Mouse (Mus musculus) stomach, embryonic 16.5 days (tissue): ENCODE results near the gene Prm1. TPM values are rescaled to one million over a fixed set of nuclear protein-coding genes. Genes with fewer than 3 reads are reported as not detected.

ENCODE experiments used
- ATAC-seq: fragments of 200-750 bp; cut with Nextera tagmentation; 2 replicates; pipeline ENCODE4 v1.8.0; 2017; ENCODE audit warnings: moderate number of reproducible peaks, moderate TSS enrichment; ENCODE audit not compliant: insufficient read depth, low FRiP score
- H3K27ac ChIP-seq: fragments of 300-500 bp; sonication (generic); 2 replicates; pipeline ENCODE4 v1.5.1; 2014; ENCODE audit warnings: low read length
- H3K27me3 ChIP-seq: fragments of 300-500 bp; sonication (generic); 2 replicates; pipeline ENCODE4 v1.6.1; 2014; ENCODE audit warnings: low read length, control low read depth, mixed read lengths; ENCODE audit not compliant: control insufficient read depth, insufficient read depth
- H3K36me3 ChIP-seq: fragments of 300-500 bp; sonication (generic); 2 replicates; pipeline ENCODE4 v1.6.1; 2014; ENCODE audit warnings: low read length; ENCODE audit not compliant: control insufficient read depth, insufficient read depth
- H3K4me1 ChIP-seq: fragments of 300-500 bp; sonication (generic); 2 replicates; pipeline ENCODE4 v1.6.1; 2014; ENCODE audit warnings: low read length, control low read depth, mixed read lengths; ENCODE audit not compliant: control insufficient read depth, insufficient read depth
- H3K4me2 ChIP-seq: fragments of 300-500 bp; sonication (generic); 2 replicates; pipeline ENCODE4 v1.6.1; 2014; ENCODE audit warnings: low read depth, low read length, mixed read lengths
- H3K4me3 ChIP-seq: fragments of 300-500 bp; sonication (generic); replicated peaks from 2 replicates; pipeline ENCODE4 v1.5.1; 2014; ENCODE audit warnings: mild to moderate bottlenecking, low read length
- H3K9ac ChIP-seq: fragments of 300-500 bp; sonication (generic); 2 replicates; pipeline ENCODE4 v1.6.1; 2014; ENCODE audit warnings: low read length
- H3K9me3 ChIP-seq: fragments of 300-500 bp; sonication (generic); replicated peaks from 2 replicates; pipeline ENCODE4 v1.6.1; 2016; ENCODE audit warnings: low read length, control low read depth; ENCODE audit not compliant: control insufficient read depth
- WGBS: fragments of 180-500 bp; shearing (Covaris S2); extraction: QIAGEN DNeasy Blood & Tissue Kit; methylation state at CpG from one replicate; pipeline ENCODE4 v1.1.7; 2014; 5-methylcytosine and 5-hydroxymethylcytosine counted together
- polyA plus RNA-seq: library from polyadenylated mRNA; unstranded; fragments of >200 nt; fragmentation: Nextera tagmentation; extraction: Ambion mirVana; gene quantifications from 2 replicates; pipeline ENCODE4 v1.2.1, GENCODE M21; 2015

The Prm1 gene
- polyA plus RNA-seq, 1 experiment from 2014 or later, result not detected

DNA sequence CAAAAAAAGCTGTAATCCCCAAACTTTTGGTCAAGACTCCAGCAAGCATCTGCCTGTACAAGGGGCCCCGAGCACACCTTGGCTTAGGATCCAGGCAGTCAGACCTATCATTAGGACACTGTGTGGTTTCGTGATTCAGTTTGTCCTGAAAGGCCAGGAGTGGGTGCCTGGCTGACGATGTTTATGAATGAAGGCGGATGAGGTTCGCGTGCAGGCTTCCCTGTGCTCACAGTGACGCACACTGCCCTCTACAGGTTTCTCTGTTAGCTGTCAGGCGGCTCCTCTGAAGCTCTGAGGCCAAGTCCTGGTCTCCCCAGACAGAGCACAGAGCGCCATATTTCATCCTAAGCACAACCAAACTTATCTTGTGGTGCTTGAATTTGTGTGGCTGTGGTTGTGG lies 19.4 kb downstream of the Prm1 start:
- 1% methylated on average over 9 of the region's 9 CpGs for WGBS
- no peaks in the 10 kb centered on the region for H3K27me3 ChIP-seq
- H3K36me3 ChIP-seq, result no peaks in the 10 kb centered on the region
- peak overlapping the region; percentile 99 for H3K27ac ChIP-seq
- peak overlapping the region; percentile 79 for H3K4me3 ChIP-seq
- H3K4me1 ChIP-seq, result peaks cover 39% of the 10 kb centered on the region
- no peaks in the 10 kb centered on the region for H3K9me3 ChIP-seq
- peak overlapping the region; percentile 91 for H3K9ac ChIP-seq
- H3K4me2 ChIP-seq, result peak overlapping the region; percentile 91
- ATAC-seq, result peak; percentile 28

GRCm38 (mm10) chr16:10785371-10786231 lies 20.0 kb downstream of the Prm1 start, which contains the start of gene Socs1:
Gene Socs1, minus strand, starts transcription at chr16:10785536.
- H3K4me1 ChIP-seq, result peaks cover 39% of the 10 kb centered on the region
- peak within 1 kb of the TSS; percentile 99 for H3K27ac ChIP-seq
- H3K4me3 ChIP-seq, result peak within 1 kb of the TSS; percentile 79
- H3K9ac ChIP-seq, result peak within 1 kb of the TSS; percentile 91
- H3K4me2 ChIP-seq, result peak within 1 kb of the TSS; percentile 91
- ATAC-seq, result peak; percentile 85
- under 1% methylated on average over 59 of the region's 59 CpGs for WGBS
- no peaks in the 10 kb centered on the region for H3K9me3 ChIP-seq
- H3K36me3 ChIP-seq, result no peaks in the 10 kb centered on the region
- no peaks in the 10 kb centered on the region for H3K27me3 ChIP-seq

DNA sequence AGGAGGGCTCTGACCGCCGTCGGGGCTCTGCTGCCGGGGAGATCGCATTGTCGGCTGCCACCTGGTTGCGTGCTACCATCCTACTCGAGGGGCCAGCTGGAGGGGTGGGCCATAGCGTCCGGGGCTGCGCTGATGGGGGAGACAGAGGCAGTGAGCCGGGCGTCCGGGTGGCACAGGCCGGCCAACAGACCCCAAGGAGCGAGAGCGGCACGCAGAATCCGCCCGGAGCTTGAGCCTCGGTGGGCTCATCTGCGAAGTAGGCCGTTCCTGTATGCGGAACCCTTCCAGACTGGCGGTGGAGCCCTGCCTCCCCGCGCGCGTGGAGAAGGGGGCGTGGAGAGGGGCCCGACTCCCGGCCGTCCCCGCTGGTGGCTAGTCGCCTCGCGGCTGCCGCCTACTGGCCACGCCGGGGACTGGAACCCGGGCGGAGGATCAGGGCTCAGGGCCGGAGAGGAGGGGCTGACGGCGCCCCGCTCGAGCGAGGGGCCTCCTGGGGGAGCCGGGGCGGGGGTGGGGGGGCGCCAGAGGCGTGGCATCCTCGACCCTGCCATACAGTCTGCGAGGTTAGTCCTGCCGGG lies 20.8 kb downstream of the Prm1 start:
- Histone ChIP-seq H3K4me1 (peaks cover 39% of the 10 kb centered on the region), H3K36me3 (no peaks in the 10 kb centered on the region), H3K27me3 (no peaks in the 10 kb centered on the region), H3K9me3 (no peaks in the 10 kb centered on the region), H3K9ac (peak overlapping the region; percentile 91), H3K4me2 (peak overlapping the region; percentile 91), H3K4me3 (peak overlapping the region; percentile 79), H3K27ac (peak overlapping the region; percentile 99)
- WGBS, result under 1% methylated on average over 50 of the region's 55 CpGs
- peak; percentile 89 for ATAC-seq

DNA sequence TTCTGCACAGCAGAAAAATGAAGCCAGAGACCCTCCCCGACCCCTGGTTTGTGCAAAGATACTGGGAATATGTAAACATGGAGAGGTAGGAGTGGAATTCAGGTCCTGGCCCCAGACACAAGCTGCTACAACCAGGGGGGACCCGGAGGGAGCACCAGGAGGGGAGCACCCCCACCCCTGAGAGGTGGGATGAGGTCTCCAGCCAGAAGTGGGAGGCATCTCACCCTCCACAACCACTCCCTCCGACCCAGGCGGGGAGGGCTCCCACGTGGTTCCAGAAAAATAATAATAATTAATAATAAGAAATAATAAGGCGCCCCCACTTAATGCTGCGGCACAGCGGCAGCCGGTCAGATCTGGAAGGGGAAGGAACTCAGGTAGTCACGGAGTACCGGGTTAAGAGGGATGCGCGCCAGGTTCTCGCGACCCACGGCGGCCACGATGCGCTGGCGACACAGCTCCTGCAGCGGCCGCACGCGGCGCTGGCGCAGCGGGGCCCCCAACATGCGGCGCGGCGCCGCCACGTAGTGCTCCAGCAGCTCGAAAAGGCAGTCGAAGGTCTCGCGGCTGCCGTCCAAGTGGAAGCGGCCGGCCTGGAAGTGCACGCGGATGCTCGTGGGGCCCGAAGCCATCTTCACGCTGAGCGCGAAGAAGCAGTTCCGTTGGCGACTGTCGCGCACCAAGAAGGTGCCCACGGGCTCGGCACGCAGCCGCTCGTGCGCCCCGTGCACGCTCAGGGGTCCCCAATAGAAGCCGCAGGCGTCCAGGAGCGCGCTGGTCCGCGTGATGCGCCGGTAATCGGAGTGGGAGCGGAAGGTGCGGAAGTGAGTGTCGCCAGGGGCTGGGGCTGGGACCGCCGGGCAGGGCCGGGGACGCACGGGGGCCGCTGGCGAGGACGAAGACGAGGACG lies 21.5 kb downstream of the Prm1 start:
- no peaks in the 10 kb centered on the region for H3K9me3 ChIP-seq
- no peak; the same call in 1 of the 2 replicates for ATAC-seq
- H3K4me3 ChIP-seq, result peak overlapping the region; percentile 79
- H3K9ac ChIP-seq, result peak overlapping the region; percentile 91
- H3K36me3 ChIP-seq, result no peaks in the 10 kb centered on the region
- peaks cover 39% of the 10 kb centered on the region for H3K4me1 ChIP-seq
- WGBS, result 2% methylated on average over 78 of the region's 81 CpGs
- H3K27ac ChIP-seq, result peak overlapping the region; percentile 99
- peak overlapping the region; percentile 91 for H3K4me2 ChIP-seq
- H3K27me3 ChIP-seq, result no peaks in the 10 kb centered on the region

GRCm38 (mm10) chr16:10783451-10783850 lies 22.2 kb downstream of the Prm1 start:
- H3K9ac ChIP-seq, result peak overlapping the region; percentile 57; the same call in 1 of the 2 replicates
- H3K9me3 ChIP-seq, result no peaks in the 10 kb centered on the region
- no peak overlapping the region for H3K27ac ChIP-seq
- H3K4me3 ChIP-seq, result peak overlapping the region; percentile 79
- ATAC-seq, result no peak
- H3K36me3 ChIP-seq, result no peaks in the 10 kb centered on the region
- H3K4me2 ChIP-seq, result peak overlapping the region; percentile 91
- H3K27me3 ChIP-seq, result no peaks in the 10 kb centered on the region
- 45% methylated on average over 8 of the region's 8 CpGs for WGBS
- H3K4me1 ChIP-seq, result peaks cover 39% of the 10 kb centered on the region

DNA sequence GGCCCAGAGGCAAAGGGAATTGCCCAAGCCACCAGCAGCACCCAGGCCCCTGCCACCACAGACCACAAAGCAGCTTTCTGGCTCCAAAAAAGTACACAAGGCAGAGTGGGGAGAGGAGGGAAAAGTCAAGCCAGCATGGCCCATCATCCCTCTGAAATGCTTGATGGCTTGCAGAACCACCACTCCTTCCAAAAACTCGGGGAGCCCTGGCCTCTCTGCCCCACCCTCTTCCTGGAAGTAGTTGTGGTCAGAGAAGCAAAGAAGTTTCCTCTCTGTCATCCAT lies 22.5 kb downstream of the Prm1 start:
- Histone ChIP-seq H3K4me3 (peak overlapping the region; percentile 79), H3K36me3 (no peaks in the 10 kb centered on the region), H3K9me3 (no peaks in the 10 kb centered on the region), H3K4me2 (peak overlapping the region; percentile 91), H3K9ac (peak overlapping the region; percentile 57), H3K27ac (peak overlapping the region; percentile 57; the same call in 1 of the 2 replicates), H3K27me3 (no peaks in the 10 kb centered on the region), H3K4me1 (peaks cover 39% of the 10 kb centered on the region)
- 10% methylated on average over 1 of the region's 1 CpGs for WGBS
- no peak for ATAC-seq

DNA sequence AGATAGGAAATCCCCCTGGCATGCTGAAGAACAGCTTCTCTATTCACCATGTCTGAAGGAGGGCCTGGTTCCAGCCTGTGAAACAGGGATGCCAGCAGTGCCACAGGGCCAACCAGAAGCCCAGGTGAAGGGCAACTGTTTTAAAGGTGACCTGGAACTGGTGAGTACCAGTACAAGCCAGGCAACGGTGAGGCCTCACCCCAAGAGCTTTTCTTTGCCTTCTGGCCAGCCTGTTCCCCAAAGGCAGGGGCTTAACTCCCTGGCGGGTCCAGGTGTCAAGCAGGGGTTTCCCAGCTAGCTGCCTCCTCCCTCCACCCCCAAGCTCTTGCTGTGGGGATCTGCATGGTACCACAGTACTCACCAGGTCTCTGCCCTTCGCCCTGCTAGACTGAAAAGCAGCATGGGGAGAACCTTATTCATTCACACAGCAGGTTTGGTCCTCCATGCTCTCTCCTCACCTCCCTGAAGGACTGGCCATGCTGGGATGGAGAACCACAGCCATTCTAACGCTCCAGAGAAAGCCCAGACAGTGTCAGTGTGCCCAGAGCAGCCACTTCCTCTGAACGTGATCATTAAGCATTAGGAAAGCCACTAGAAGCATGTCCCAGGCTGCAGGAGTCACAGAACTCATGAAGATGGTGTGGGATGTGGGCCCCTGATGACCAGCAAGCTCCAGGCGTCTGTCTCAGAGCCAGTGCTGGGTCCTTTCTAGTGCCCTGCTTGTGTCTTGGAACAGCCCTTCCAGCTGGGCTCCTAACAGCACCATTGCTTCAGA lies 23.1 kb downstream of the Prm1 start:
- peak overlapping the region; percentile 79 for H3K4me3 ChIP-seq

GRCm38 (mm10) chr16:10781862-10782371 lies 23.7 kb downstream of the Prm1 start:
- Histone ChIP-seq H3K27me3 (no peaks in the 10 kb centered on the region), H3K4me3 (peak overlapping the region; percentile 79; the same call in 1 of the 2 replicates), H3K4me1 (peaks cover 35% of the 10 kb centered on the region), H3K36me3 (no peaks in the 10 kb centered on the region), H3K9ac (peak overlapping the region; percentile 57), H3K9me3 (no peaks in the 10 kb centered on the region), H3K4me2 (peak overlapping the region; percentile 91), H3K27ac (peak overlapping the region; percentile 57; the same call in 1 of the 2 replicates)
- no peak for ATAC-seq
- WGBS, result 38% methylated on average over 9 of the region's 9 CpGs

More for the DNA sequence above, 23.1 kb downstream of the Prm1 start:
- Histone ChIP-seq H3K36me3 (no peaks in the 10 kb centered on the region), H3K9ac (peak overlapping the region; percentile 57), H3K27me3 (no peaks in the 10 kb centered on the region), H3K27ac (peak overlapping the region; percentile 57; the same call in 1 of the 2 replicates), H3K4me2 (peak overlapping the region; percentile 91), H3K4me1 (peaks cover 39% of the 10 kb centered on the region), H3K9me3 (no peaks in the 10 kb centered on the region)
- WGBS, result 46% methylated on average over 6 of the region's 6 CpGs
- ATAC-seq, result no peak
